Mouse (Mus musculus): ENCODE data around the gene Prr22.

- TF ChIP-seq GATA1 (IDR thresholded peaks at IDR 0.05; ENCODE audit: borderline replicate concordance, low read length) = no peak
- no peak for TF ChIP-seq FLI1 (IDR thresholded peaks at IDR 0.05; ENCODE audit: low read length)
Measured at GRCm38 (mm10) chr17:56753452-56753851, 16.6 kb upstream of the Prr22 start.
